Mouse (Mus musculus) liver, embryonic 13.5 days (tissue): ENCODE data around the gene Ptgir. TPM values are rescaled to one million over a fixed set of nuclear protein-coding genes. Genes with fewer than 3 reads are reported as not detected.
"Not testable (repeated sequence)": the region's sequence is repeated elsewhere in the genome, so short reads cannot be mapped to it uniquely, and the experiment has no call there.

Source experiments
- ATAC-seq: fragments of 200-750 bp; cut with Nextera tagmentation; 2 replicates; pipeline ENCODE4 v1.8.0; 2017; ENCODE audit warnings: low read depth, mild to moderate bottlenecking, moderate number of reproducible peaks, moderate library complexity
- DNase-seq: peaks from one replicate; pipeline ENCODE4 v3.0.0; 2022
- H3K27ac ChIP-seq: fragments of 300-500 bp; sonication (generic); 2 replicates; pipeline ENCODE4 v1.5.1; 2015; ENCODE audit warnings: moderate library complexity, mild to moderate bottlenecking, inconsistent platforms
- H3K27me3 ChIP-seq: fragments of 300-500 bp; sonication (generic); 2 replicates; pipeline ENCODE4 v1.6.1; 2015; ENCODE audit warnings: mild to moderate bottlenecking, inconsistent platforms
- H3K36me3 ChIP-seq: fragments of 300-500 bp; sonication (generic); 2 replicates; pipeline ENCODE4 v1.6.1; 2015; ENCODE audit warnings: mild to moderate bottlenecking, inconsistent platforms
- H3K4me1 ChIP-seq: fragments of 300-500 bp; sonication (generic); replicated peaks from 2 replicates; pipeline ENCODE4 v1.6.1; 2015; ENCODE audit warnings: inconsistent platforms
- H3K4me2 ChIP-seq: fragments of 300-500 bp; sonication (generic); 2 replicates; pipeline ENCODE4 v1.6.1; 2015; ENCODE audit warnings: inconsistent platforms, mild to moderate bottlenecking, moderate library complexity
- H3K4me3 ChIP-seq: fragments of 300-500 bp; sonication (generic); replicated peaks from 2 replicates; pipeline ENCODE4 v1.5.1; 2015; ENCODE audit warnings: mild to moderate bottlenecking, inconsistent platforms
- H3K9ac ChIP-seq: fragments of 300-500 bp; sonication (generic); 2 replicates; pipeline ENCODE4 v1.6.1; 2015; ENCODE audit warnings: mild to moderate bottlenecking, inconsistent platforms
- H3K9me3 ChIP-seq: fragments of 300-500 bp; sonication (generic); replicated peaks from 2 replicates; pipeline ENCODE4 v1.6.1; 2016; ENCODE audit warnings: inconsistent platforms
- WGBS: fragments of 180-500 bp; shearing (Covaris S2); methylation state at CpG from one replicate; pipeline ENCODE4 v1.1.7; 2015; ENCODE audit not compliant: insufficient replicate concordance; 5-methylcytosine and 5-hydroxymethylcytosine counted together
- polyA plus RNA-seq: library from polyadenylated mRNA; unstranded; fragments of >200 nt; fragmentation: Nextera tagmentation; extraction: Ambion mirVana; gene quantifications from 2 replicates; pipeline ENCODE4 v1.2.1, GENCODE M21; 2015

Ptgir gene
- polyA plus RNA-seq, 1 experiment from 2014 or later, result 1.0 TPM

- ATAC-seq, H3K36me3 ChIP-seq, H3K27ac ChIP-seq, H3K9ac ChIP-seq, H3K4me2 ChIP-seq, H3K9me3 ChIP-seq, H3K4me3 ChIP-seq, DNase-seq: not testable (repeated sequence)
- Histone ChIP-seq H3K4me1 (peaks cover 11% of the 10 kb centered on the region), H3K27me3 (peaks cover 20% of the 10 kb centered on the region)
- 44% methylated on average over 2 of the region's 2 CpGs for WGBS
Observed at GRCm38 (mm10) chr7:16953776-16954175, 47.5 kb downstream of the Ptgir start.

DNA sequence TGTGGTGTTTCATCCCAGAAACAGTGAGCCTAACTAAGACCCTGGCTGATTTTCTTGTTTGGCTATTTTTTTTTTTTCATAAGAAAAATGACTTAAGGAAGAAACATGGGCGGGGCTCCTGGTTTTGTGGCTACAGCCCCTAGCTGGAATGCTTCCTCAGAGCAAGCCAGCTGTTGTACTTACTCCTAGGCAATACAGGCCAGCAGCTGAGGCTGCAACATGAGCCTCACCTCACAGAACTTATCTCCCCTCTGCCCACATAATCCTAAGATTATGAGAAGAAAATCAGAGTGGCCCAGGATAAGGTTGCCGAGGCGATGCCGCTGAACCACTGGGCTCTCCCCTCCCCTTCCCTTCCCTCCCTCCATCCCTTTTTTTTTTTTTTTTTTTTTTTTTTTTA lies 49.4 kb downstream of the Ptgir start:
- H3K9ac ChIP-seq, result no peak overlapping the region
- H3K4me3 ChIP-seq, result no peak overlapping the region
- peaks cover 17% of the 10 kb centered on the region; the same call in 1 of the 2 replicates for H3K27me3 ChIP-seq
- DNase-seq (no peak), ATAC-seq (no peak)
- H3K36me3 ChIP-seq, result no peaks in the 10 kb centered on the region
- H3K4me1 ChIP-seq, result peaks cover 3% of the 10 kb centered on the region; the same call in 1 of the 2 replicates
- WGBS, result 41% methylated on average over 4 of the region's 4 CpGs
- no peak overlapping the region for H3K4me2 ChIP-seq
- H3K9me3 ChIP-seq, result no peaks in the 10 kb centered on the region
- no peak overlapping the region for H3K27ac ChIP-seq

GRCm38 (mm10) chr7:16956410-16957265 lies 50.3 kb downstream of the Ptgir start:
- WGBS, result 59% methylated on average over 15 of the region's 15 CpGs
- Histone ChIP-seq H3K9ac (no peak overlapping the region), H3K4me3 (no peak overlapping the region), H3K27ac (no peak overlapping the region), H3K4me2 (no peak overlapping the region), H3K36me3 (no peaks in the 10 kb centered on the region), H3K9me3 (no peaks in the 10 kb centered on the region), H3K27me3 (peaks cover 22% of the 10 kb centered on the region; the same call in 1 of the 2 replicates), H3K4me1 (no peaks in the 10 kb centered on the region; the same call in 1 of the 2 replicates)
- DNase-seq, result no peak
- ATAC-seq, result no peak

GRCm38 (mm10) chr7:16959539-16960187 lies 53.4 kb downstream of the Ptgir start, which contains the start of gene Pnmal1:
Pnmal1 (plus strand) TSS chr7:16959679.
- no peak within 1 kb of the TSS for H3K27ac ChIP-seq
- no peaks in the 10 kb centered on the region for H3K4me1 ChIP-seq
- no peak within 1 kb of the TSS for H3K4me2 ChIP-seq
- WGBS, result 36% methylated on average over 16 of the region's 17 CpGs
- peaks cover 22% of the 10 kb centered on the region; the same call in 1 of the 2 replicates for H3K27me3 ChIP-seq
- DNase-seq, result no peak
- no peak within 1 kb of the TSS for H3K4me3 ChIP-seq
- ATAC-seq, result no peak
- no peaks in the 10 kb centered on the region for H3K9me3 ChIP-seq
- no peaks in the 10 kb centered on the region for H3K36me3 ChIP-seq
- H3K9ac ChIP-seq, result no peak within 1 kb of the TSS

Other genes with a start within 250 kb of the Ptgir start
- not detected in 2 replicates for gene Ceacam15, start 230.8 kb upstream of the Ptgir start, polyA plus RNA-seq
- gene Ceacam9, start 184.6 kb upstream of the Ptgir start, polyA plus RNA-seq, result not detected in 2 replicates
- 195 and 202 TPM in 2 replicates for gene Ap2s1, start 168.1 kb upstream of the Ptgir start, polyA plus RNA-seq
- 92.3 and 93.0 TPM in 2 replicates for gene Slc1a5, start 125.2 kb upstream of the Ptgir start, polyA plus RNA-seq
- 32.8 and 34.0 TPM in 2 replicates for gene Strn4, start 90.6 kb upstream of the Ptgir start, polyA plus RNA-seq
- 10.0 and 10.7 TPM in 2 replicates for gene Fkrp, start 89.8 kb upstream of the Ptgir start, polyA plus RNA-seq
- 2.7 and 3.5 TPM in 2 replicates for gene Prkd2, start 63.6 kb upstream of the Ptgir start, polyA plus RNA-seq
- gene Dact3, start 31.2 kb upstream of the Ptgir start, polyA plus RNA-seq, result 0.15 and 0.17 TPM in 2 replicates
- 0.67 and 0.81 TPM in 2 replicates for gene Gng8, start 14.7 kb upstream of the Ptgir start, polyA plus RNA-seq
- gene Calm3, start 17.6 kb downstream of the Ptgir start, polyA plus RNA-seq, result 92.0 and 102 TPM in 2 replicates
- 0.34 and 0.61 TPM in 2 replicates for gene Pnmal2, start 38.2 kb downstream of the Ptgir start, polyA plus RNA-seq
- gene Pnmal1, start 53.2 kb downstream of the Ptgir start, polyA plus RNA-seq, result 0.07 and 0.10 TPM in 2 replicates
- 0.07 and 0.09 TPM in 2 replicates for gene Gm42372, start 76.6 kb downstream of the Ptgir start, polyA plus RNA-seq
- 2.8 and 3.6 TPM in 2 replicates for gene Ccdc8, start 86.2 kb downstream of the Ptgir start, polyA plus RNA-seq
- 54.0 and 61.1 TPM in 2 replicates for gene Ppp5c, start 121.4 kb downstream of the Ptgir start, polyA plus RNA-seq
- 12.6 and 14.8 TPM in 2 replicates for gene Hif3a, start 155.9 kb downstream of the Ptgir start, polyA plus RNA-seq
- gene Psg16, start 167.6 kb downstream of the Ptgir start, polyA plus RNA-seq, result 0.08 and 0.09 TPM in 2 replicates
- not detected in 2 replicates for gene Ceacam3, start 243.8 kb downstream of the Ptgir start, polyA plus RNA-seq